Mouse (Mus musculus) megakaryocyte, embryonic 14.5 days (primary cell): ENCODE data around the gene Foxn3.

Experiments used
- FLI1 ChIP-seq: IDR thresholded peaks from 2 replicates; pipeline ENCODE4 v1.6.1; 2012; ENCODE audit warnings: low read length, inconsistent platforms, mixed read lengths
- GATA1 ChIP-seq: IDR thresholded peaks from 3 replicates; pipeline ENCODE4 v1.6.1; 2012; ENCODE audit warnings: mixed read lengths, low read length, inconsistent platforms, borderline replicate concordance

GRCm38 (mm10) chr12:99417885-99418284 lies 145.5 kb downstream of the Foxn3 start:
- TF ChIP-seq GATA1 (no peak), FLI1 (no peak)
